In genomic region chr12:12708954-12709523, GRCm38 (mm10) we compare ENCODE assay signal across 11 mouse cellular contexts.
DNase-seq lines count a peak whose midpoint lies in the region; ATAC-seq and TF ChIP-seq lines count a peak whose summit lies in the region.
"Had no signal": no experiment of that assay in that cellular context is flagged by ENCODE, and none has a peak within 500 bp of the region (broad histone marks: within the 10 kb centered on the region; RNA-seq: fewer than 3 reads in every experiment).

No protein-coding gene starts in this region.

- intact Hi-C loops in left cerebral cortex, postnatal 25 days (cut with DNase I) = no loop called here

- no peak overlapping the region for H3K4me3 ChIP-seq in embryonic facial prominence, embryonic 10.5 days
- no peak overlapping the region for H3K4me3 ChIP-seq in hindbrain, embryonic 13.5 days
- H3K4me3 ChIP-seq in olfactory bulb, adult 2 months (ENCODE audit: insufficient read depth, low read depth, low read length) = no peak overlapping the region
- no peak overlapping the region for H3K4me3 ChIP-seq in lung, postnatal 0 days (ENCODE audit: low read depth, low read length)
- H3K4me3 ChIP-seq in liver, postnatal 0 days (ENCODE audit: low read depth, low read length) = no peak overlapping the region
- H3K4me3 ChIP-seq: liver, embryonic 15.5 days had no signal

- no peak overlapping the region for H3K9ac ChIP-seq in hindbrain, embryonic 13.5 days
- no peak overlapping the region for H3K9ac ChIP-seq in lung, postnatal 0 days (replicated peaks; ENCODE audit: low read depth)
- H3K9ac ChIP-seq in liver, postnatal 0 days (replicated peaks) = no peak overlapping the region
- H3K9ac ChIP-seq: liver, embryonic 15.5 days had no signal

- H3K27ac ChIP-seq in embryonic facial prominence, embryonic 10.5 days (replicated peaks) = peak overlapping the region; percentile 75
- peak overlapping the region; percentile 71 for H3K27ac ChIP-seq in hindbrain, embryonic 13.5 days
- H3K27ac ChIP-seq in olfactory bulb, adult 2 months (ENCODE audit: insufficient read depth, low read depth, low read length) = peak overlapping the region; percentile 83
- no peak overlapping the region for H3K27ac ChIP-seq in lung, postnatal 0 days (ENCODE audit: low read length)
- no peak overlapping the region for H3K27ac ChIP-seq in liver, postnatal 0 days (ENCODE audit: low read depth)
- H3K27ac ChIP-seq: liver, embryonic 15.5 days had no signal

- H3K4me2 ChIP-seq in hindbrain, embryonic 13.5 days = peak overlapping the region; percentile 29
- H3K4me2 ChIP-seq in lung, postnatal 0 days (replicated peaks; ENCODE audit: low read depth, low read length) = no peak overlapping the region
- no peak overlapping the region for H3K4me2 ChIP-seq in liver, postnatal 0 days (ENCODE audit: low read depth, low read length)
- H3K4me2 ChIP-seq: liver, embryonic 15.5 days had no signal

- 21% methylated on average over 14 of the region's 14 CpGs for WGBS in embryonic facial prominence, embryonic 10.5 days
- WGBS in hindbrain, embryonic 13.5 days = 6% methylated on average over 14 of the region's 14 CpGs
- 12% methylated on average over 14 of the region's 14 CpGs for WGBS in olfactory bulb, adult 2 months
- 25% methylated on average over 14 of the region's 14 CpGs for whole genome bisulfite sequencing in lung, postnatal 0 days
- WGBS in liver, postnatal 0 days (ENCODE audit: insufficient replicate concordance) = 58% methylated on average over 14 of the region's 14 CpGs

- peaks cover 25% of the 10 kb centered on the region for H3K4me1 ChIP-seq in embryonic facial prominence, embryonic 10.5 days
- peaks cover 24% of the 10 kb centered on the region for H3K4me1 ChIP-seq in hindbrain, embryonic 13.5 days (replicated peaks)
- peaks cover 13% of the 10 kb centered on the region for H3K4me1 ChIP-seq in olfactory bulb, adult 2 months (ENCODE audit: control insufficient read depth, insufficient read depth, low read length)
- no peaks in the 10 kb centered on the region for H3K4me1 ChIP-seq in lung, postnatal 0 days (ENCODE audit: insufficient read depth, low read depth, low read length)
- H3K4me1 ChIP-seq in liver, postnatal 0 days (ENCODE audit: insufficient read depth) = no peaks in the 10 kb centered on the region
- H3K4me1 ChIP-seq: liver, embryonic 15.5 days had no signal

- H3K27me3 ChIP-seq in embryonic facial prominence, embryonic 10.5 days (replicated peaks; ENCODE audit: low read depth, poor library complexity, severe bottlenecking) = no peaks in the 10 kb centered on the region
- H3K27me3 ChIP-seq in hindbrain, embryonic 13.5 days = no peaks in the 10 kb centered on the region
- H3K27me3 ChIP-seq in lung, postnatal 0 days (replicated peaks; ENCODE audit: insufficient read depth, low read length) = no peaks in the 10 kb centered on the region
- H3K27me3 ChIP-seq in liver, postnatal 0 days (ENCODE audit: insufficient read depth, low read length) = no peaks in the 10 kb centered on the region
- H3K27me3 ChIP-seq: liver, embryonic 15.5 days had no signal

- peak; percentile 48; the same call in 1 of the 2 replicates for ATAC-seq in hindbrain, embryonic 13.5 days (ENCODE audit: low FRiP score)
- ATAC-seq in lung, postnatal 0 days = no peak
- no peak for ATAC-seq in liver, postnatal 0 days

- no peak for TF ChIP-seq POLR2A in olfactory bulb, adult 2 months (IDR thresholded peaks at IDR 0.05; ENCODE audit: insufficient read depth, low read depth, low read length)

- no peaks in the 10 kb centered on the region for H3K36me3 ChIP-seq in embryonic facial prominence, embryonic 10.5 days (replicated peaks)
- no peaks in the 10 kb centered on the region for H3K36me3 ChIP-seq in hindbrain, embryonic 13.5 days
- no peaks in the 10 kb centered on the region for H3K36me3 ChIP-seq in lung, postnatal 0 days (ENCODE audit: insufficient read depth, low read length)
- H3K36me3 ChIP-seq in liver, postnatal 0 days (replicated peaks; ENCODE audit: insufficient read depth, low read length) = no peaks in the 10 kb centered on the region
- H3K36me3 ChIP-seq: liver, embryonic 15.5 days had no signal

- DNase-seq in left cerebral cortex, postnatal 25 days (ENCODE audit: low spot score in 2 of 2) = peak; percentile 16 to 67
- DNase-seq in left cerebral cortex, adult 11 months (ENCODE audit: low spot score) = no peak
- no peak for DNase-seq in embryonic facial prominence, embryonic 10.5 days (ENCODE audit: low spot score)
- no peak for DNase-seq in liver
- DNase-seq in lung, postnatal 0 days (ENCODE audit: low spot score) = no peak
- no peak for DNase-seq in liver, postnatal 0 days
- DNase-seq: cerebellum, adult 18-20 months; heart, postnatal 14 days had no signal

- H3K9me3 ChIP-seq in embryonic facial prominence, embryonic 10.5 days = peaks cover 6% of the 10 kb centered on the region; the same call in 1 of the 2 replicates
- H3K9me3 ChIP-seq in hindbrain, embryonic 13.5 days = peaks cover 5% of the 10 kb centered on the region; the same call in 1 of the 2 replicates
- no peaks in the 10 kb centered on the region for H3K9me3 ChIP-seq in lung, postnatal 0 days (ENCODE audit: low read length)
- no peaks in the 10 kb centered on the region for H3K9me3 ChIP-seq in liver, postnatal 0 days (ENCODE audit: low read length)
- H3K9me3 ChIP-seq: liver, embryonic 15.5 days had no signal

- TF ChIP-seq CTCF in olfactory bulb, adult 2 months (IDR thresholded peaks at IDR 0.05; ENCODE audit: insufficient read depth, low read depth, low read length) = no peak
- TF ChIP-seq CTCF in lung, postnatal 0 days (IDR thresholded peaks at IDR 0.05) = no peak
- no peak for TF ChIP-seq CTCF in liver, postnatal 0 days (IDR thresholded peaks at IDR 0.05; ENCODE audit: low read depth)

- no peak for TF ChIP-seq EP300 in lung, postnatal 0 days (IDR thresholded peaks at IDR 0.05)
- no peak for TF ChIP-seq EP300 in liver, postnatal 0 days (IDR thresholded peaks at IDR 0.05; ENCODE audit: low read depth)

Comparison
In these comparisons a context has a peak if more than half of its experiments do, and no peak if none do; other contexts are left out.
1. DNase-seq: peak in left cerebral cortex, postnatal 25 days (2 of 2); none in left cerebral cortex, adult 11 months (single experiment), embryonic facial prominence, embryonic 10.5 days (single experiment), liver (single experiment), lung, postnatal 0 days (single experiment) and liver, postnatal 0 days (single experiment).
2. H3K27ac ChIP-seq: peak in embryonic facial prominence, embryonic 10.5 days (single experiment), hindbrain, embryonic 13.5 days (single experiment) and olfactory bulb, adult 2 months (single experiment); none in lung, postnatal 0 days (single experiment) and liver, postnatal 0 days (single experiment).